Mouse (Mus musculus) heart, postnatal 0 days (tissue): ENCODE results near the gene Tsen54. TPM values are rescaled to one million over a fixed set of nuclear protein-coding genes. Genes with fewer than 3 reads are reported as not detected.

Experiments used
- ATAC-seq: fragments of 200-750 bp; cut with Nextera tagmentation; 2 replicates; pipeline ENCODE4 v1.8.0; 2017; ENCODE audit warnings: low read depth, moderate number of reproducible peaks, moderate library complexity; ENCODE audit not compliant: insufficient read depth
- DNase-seq: peaks from one replicate; pipeline ENCODE4 v3.0.0-alpha.2; 2016; ENCODE audit warnings: low spot score
- H3K27ac ChIP-seq: fragments of 300-500 bp; sonication (generic); 2 replicates; pipeline ENCODE4 v1.5.1; 2014; ENCODE audit warnings: low read depth, mild to moderate bottlenecking
- H3K27me3 ChIP-seq: fragments of 300-500 bp; sonication (generic); 2 replicates; pipeline ENCODE4 v1.6.1; 2014; ENCODE audit warnings: low read length, mixed read lengths; ENCODE audit not compliant: control insufficient read depth, insufficient read depth
- H3K36me3 ChIP-seq: fragments of 300-500 bp; sonication (generic); replicated peaks from 2 replicates; pipeline ENCODE4 v1.6.1; 2014; ENCODE audit warnings: low read length, mixed read lengths; ENCODE audit not compliant: control insufficient read depth, insufficient read depth
- H3K4me1 ChIP-seq: fragments of 300-500 bp; sonication (generic); 2 replicates; pipeline ENCODE4 v1.6.1; 2014; ENCODE audit warnings: antibody characterized with exemption; ENCODE audit not compliant: control insufficient read depth, insufficient read depth
- H3K4me2 ChIP-seq: fragments of 300-500 bp; sonication (generic); 2 replicates; pipeline ENCODE4 v1.6.1; 2014; ENCODE audit warnings: low read depth, mild to moderate bottlenecking, low read length, moderate library complexity
- H3K4me3 ChIP-seq: fragments of 300-500 bp; sonication (generic); 2 replicates; pipeline ENCODE4 v1.5.1; 2014; ENCODE audit warnings: low read depth, low read length
- H3K9ac ChIP-seq: fragments of 300-500 bp; sonication (generic); replicated peaks from 2 replicates; pipeline ENCODE4 v1.6.1; 2014; ENCODE audit warnings: low read depth, low read length, mixed read lengths
- H3K9me3 ChIP-seq: fragments of 300-500 bp; sonication (generic); replicated peaks from 2 replicates; pipeline ENCODE4 v1.6.1; 2016; ENCODE audit warnings: low read length; ENCODE audit not compliant: control insufficient read depth
- CTCF ChIP-seq: IDR thresholded peaks from 2 replicates; pipeline ENCODE4 v1.5.1; 2016; ENCODE audit warnings: antibody characterized with exemption, control low read depth, low read depth
- EP300 ChIP-seq: IDR thresholded peaks from 2 replicates; pipeline ENCODE4 v1.6.1; 2016; ENCODE audit warnings: antibody characterized with exemption, low read depth
- WGBS: fragments of 180-500 bp; shearing (Covaris S2); extraction: QIAGEN DNeasy Blood & Tissue Kit; methylation state at CpG from one replicate; pipeline ENCODE4 v1.1.7; 2014; 5-methylcytosine and 5-hydroxymethylcytosine counted together
- polyA plus RNA-seq: library from polyadenylated mRNA; unstranded; fragments of >200 nt; fragmentation: Nextera tagmentation; extraction: Ambion mirVana; gene quantifications from 2 replicates; pipeline ENCODE4 v1.2.1, GENCODE M21; 2015
- total RNA-seq: library from RNA; depleted of rRNA; stranded (reverse); fragments of >200 nt; gene quantifications from 2 replicates; pipeline ENCODE4 v1.2.3, GENCODE M21; 2014; ENCODE audit warnings: low replicate concordance

The Tsen54 gene
- total and polyA plus RNA-seq, 2 experiments from 2014 or later, result 17.7 to 35.5 TPM

DNA sequence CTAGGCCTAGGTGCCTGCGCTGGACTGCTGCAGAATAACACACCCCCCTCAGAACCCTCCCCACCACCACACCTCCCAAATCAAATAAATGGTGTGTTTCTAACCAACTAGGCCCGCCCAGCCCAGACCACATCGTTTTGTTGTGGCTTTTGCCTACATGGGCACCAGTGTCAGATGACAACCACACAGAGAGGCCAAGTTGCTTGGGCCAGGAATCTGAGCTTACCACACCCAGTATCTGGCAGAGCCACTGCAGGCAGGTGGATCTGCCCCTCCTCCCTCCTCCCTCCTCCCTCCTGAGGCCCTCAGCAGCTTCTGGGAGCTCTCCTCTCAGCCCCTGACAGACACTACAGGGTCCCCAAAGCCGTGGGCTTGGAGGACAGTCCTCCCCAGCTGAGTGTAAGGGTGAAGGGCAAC is 24.4 kb downstream of the Tsen54 start:
- Histone ChIP-seq H3K27ac (no peak overlapping the region), H3K9ac (no peak overlapping the region), H3K4me2 (no peak overlapping the region), H3K4me1 (peaks cover 51% of the 10 kb centered on the region), H3K27me3 (no peaks in the 10 kb centered on the region), H3K36me3 (no peaks in the 10 kb centered on the region), H3K4me3 (no peak overlapping the region), H3K9me3 (no peaks in the 10 kb centered on the region)
- 44% methylated on average over 4 of the region's 4 CpGs for WGBS
- DNase-seq (no peak), ATAC-seq (no peak)
- no peak for TF ChIP-seq EP300
- no peak for TF ChIP-seq CTCF

DNA sequence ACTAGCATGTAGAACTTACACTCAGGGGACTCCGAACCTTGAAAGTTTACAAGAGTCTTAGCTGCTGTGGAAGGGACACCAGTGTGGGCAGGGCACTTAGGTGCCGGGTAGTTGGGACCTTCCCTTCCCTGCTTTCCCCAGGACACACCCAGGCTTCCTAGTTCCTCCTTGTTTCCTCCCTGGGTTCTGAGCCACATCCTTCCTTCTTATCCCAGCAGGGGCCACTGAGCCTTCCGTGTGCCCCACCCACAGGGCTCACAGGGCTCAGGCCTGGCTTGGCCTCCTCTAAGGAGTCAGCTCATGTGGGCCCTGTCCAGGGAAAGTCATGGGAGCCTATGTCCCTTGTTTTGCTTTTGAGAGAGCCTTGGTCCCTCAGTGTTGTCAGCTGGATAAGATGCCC is 25.2 kb downstream of the Tsen54 start:
- Histone ChIP-seq H3K4me3 (no peak overlapping the region), H3K9me3 (no peaks in the 10 kb centered on the region), H3K27ac (peak overlapping the region; percentile 30; the same call in 1 of the 2 replicates), H3K36me3 (no peaks in the 10 kb centered on the region), H3K4me2 (no peak overlapping the region), H3K9ac (peak overlapping the region; percentile 21; the same call in 1 of the 2 replicates), H3K27me3 (no peaks in the 10 kb centered on the region), H3K4me1 (peaks cover 51% of the 10 kb centered on the region)
- TF ChIP-seq CTCF (no peak), EP300 (no peak)
- DNase-seq (no peak), ATAC-seq (no peak)
- WGBS, result 60% methylated on average over 3 of the region's 3 CpGs

DNA sequence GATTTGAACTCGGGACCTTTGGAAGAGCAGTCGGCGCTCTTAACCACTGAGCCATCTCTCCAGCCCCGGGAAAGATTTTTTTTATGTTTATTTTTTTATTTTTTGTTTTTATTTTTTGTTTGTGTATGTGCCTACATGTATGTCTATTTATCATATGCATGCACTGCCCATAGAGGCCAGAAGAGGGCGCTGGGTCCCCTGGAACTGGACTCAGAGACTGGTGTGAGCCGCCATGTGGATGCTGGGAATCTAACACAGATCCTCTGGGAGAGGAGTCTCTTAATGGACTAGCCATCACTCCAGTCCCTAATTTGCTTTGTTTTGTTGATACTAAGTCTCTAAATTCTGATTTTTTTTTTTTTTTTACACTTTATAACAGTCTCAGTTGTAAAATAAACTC is 26.5 kb downstream of the Tsen54 start:
- TF ChIP-seq CTCF (peak; percentile 25), EP300 (no peak)
- H3K36me3 ChIP-seq, result peaks cover 10% of the 10 kb centered on the region
- H3K4me3 ChIP-seq, result no peak overlapping the region
- H3K4me2 ChIP-seq, result no peak overlapping the region
- H3K27ac ChIP-seq, result peak overlapping the region; percentile 93
- no peaks in the 10 kb centered on the region for H3K27me3 ChIP-seq
- no peak overlapping the region for H3K9ac ChIP-seq
- no peak for DNase-seq
- no peak for ATAC-seq
- WGBS, result 87% methylated on average over 6 of the region's 6 CpGs
- peaks cover 51% of the 10 kb centered on the region for H3K4me1 ChIP-seq
- H3K9me3 ChIP-seq, result no peaks in the 10 kb centered on the region

DNA sequence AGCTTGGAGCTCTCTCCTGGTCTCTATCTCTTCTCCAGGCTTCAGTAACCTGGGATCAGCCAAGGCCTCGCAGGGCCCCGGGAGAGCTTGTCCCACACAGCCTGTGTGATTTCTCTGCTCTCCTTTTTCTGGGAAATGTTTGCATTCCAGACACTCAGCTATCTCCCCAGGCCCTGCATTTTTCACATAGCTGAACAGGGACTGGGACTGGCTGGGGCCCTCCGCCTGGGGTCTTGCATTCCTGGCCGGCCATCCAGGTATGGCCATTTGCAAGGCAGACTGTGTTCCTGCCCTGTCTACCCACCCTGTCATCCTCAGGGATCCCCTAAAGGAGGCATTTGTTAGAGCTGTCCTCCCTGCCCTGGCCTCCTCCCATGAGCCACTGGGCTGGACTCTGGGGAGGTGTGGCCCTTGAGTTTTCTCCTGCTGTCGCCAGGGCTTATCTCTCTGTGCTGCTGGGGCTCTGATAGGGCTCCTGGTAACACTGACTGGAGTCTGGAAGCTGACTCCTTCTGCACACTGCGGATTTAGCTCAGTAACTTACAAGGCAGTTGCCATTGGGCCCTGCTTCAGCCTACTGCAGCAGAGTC is 27.5 kb downstream of the Tsen54 start:
- DNase-seq, result peak; percentile 82
- H3K36me3 ChIP-seq, result peaks cover 18% of the 10 kb centered on the region
- no peak overlapping the region for H3K4me2 ChIP-seq
- no peaks in the 10 kb centered on the region for H3K9me3 ChIP-seq
- peaks cover 45% of the 10 kb centered on the region for H3K4me1 ChIP-seq
- H3K9ac ChIP-seq, result no peak overlapping the region
- TF ChIP-seq CTCF (no peak), EP300 (0 out of 2 replicates have a peak, but pooled peaks have one; percentile 59)
- ATAC-seq, result peak; percentile 85
- WGBS, result 10% methylated on average over 6 of the region's 6 CpGs
- H3K27ac ChIP-seq, result peak overlapping the region; percentile 93
- H3K4me3 ChIP-seq, result no peak overlapping the region
- H3K27me3 ChIP-seq, result no peaks in the 10 kb centered on the region

DNA sequence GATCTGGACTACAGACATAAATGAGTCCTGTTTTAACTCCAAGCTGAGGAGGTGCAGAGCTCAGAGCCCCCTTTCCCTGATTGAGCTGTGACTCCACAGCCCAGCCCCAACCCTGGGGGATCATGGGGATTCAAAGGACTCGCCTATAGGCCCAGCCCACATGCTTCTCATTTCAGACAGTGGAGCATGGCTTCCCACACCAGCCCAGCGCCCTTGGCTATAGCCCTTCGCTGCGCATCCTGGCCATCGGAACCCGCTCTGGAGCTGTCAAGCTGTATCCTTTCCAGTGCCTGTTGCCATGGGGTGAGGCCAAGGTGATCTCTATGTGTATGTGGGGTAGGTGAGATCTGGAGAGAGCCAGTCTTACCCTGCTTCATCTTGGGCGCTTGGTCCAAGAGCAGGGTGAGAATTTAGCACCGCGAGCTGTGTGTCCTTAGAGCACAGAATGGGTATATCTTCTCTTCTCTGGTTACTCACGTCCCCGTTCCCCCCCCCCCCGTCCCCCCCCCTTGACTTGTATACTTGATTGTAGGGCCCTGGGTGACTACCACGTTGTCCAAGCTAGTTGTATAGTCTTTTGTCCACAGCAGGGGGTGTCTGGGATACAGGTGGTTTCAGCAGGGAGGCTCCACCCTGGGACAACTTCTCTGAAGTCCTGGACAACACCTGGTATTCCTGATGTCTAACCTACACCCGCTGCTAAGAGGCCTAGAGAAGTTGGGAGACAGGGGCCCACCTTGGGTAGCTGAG is 28.8 kb downstream of the Tsen54 start:
- Histone ChIP-seq H3K27ac (peak overlapping the region; percentile 93), H3K36me3 (peaks cover 25% of the 10 kb centered on the region), H3K27me3 (no peaks in the 10 kb centered on the region), H3K9ac (no peak overlapping the region), H3K4me2 (no peak overlapping the region), H3K4me1 (peaks cover 41% of the 10 kb centered on the region), H3K9me3 (no peaks in the 10 kb centered on the region), H3K4me3 (no peak overlapping the region)
- 74% methylated on average over 14 of the region's 14 CpGs for WGBS
- TF ChIP-seq EP300 (no peak), CTCF (no peak)
- ATAC-seq (no peak), DNase-seq (no peak)

DNA sequence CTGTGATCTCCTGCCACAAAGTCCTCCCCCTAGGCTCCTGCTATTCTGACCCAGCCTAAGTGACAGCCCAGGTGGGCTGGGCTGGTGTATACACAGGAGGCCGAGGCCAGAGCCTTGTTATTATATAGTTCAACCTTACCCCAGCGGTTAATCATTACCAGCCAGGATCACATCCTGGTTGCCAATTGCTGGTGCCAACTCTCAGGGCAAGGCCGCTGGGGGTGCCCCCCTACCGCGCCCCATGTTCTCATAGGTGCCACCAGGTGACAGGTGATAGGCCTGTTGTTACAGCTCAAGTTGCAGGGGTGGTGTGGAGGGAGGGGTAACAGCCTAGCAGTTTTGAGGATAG is 29.3 kb downstream of the Tsen54 start:
- Histone ChIP-seq H3K4me1 (peaks cover 37% of the 10 kb centered on the region), H3K4me2 (no peak overlapping the region), H3K9ac (no peak overlapping the region), H3K9me3 (no peaks in the 10 kb centered on the region), H3K27me3 (no peaks in the 10 kb centered on the region), H3K4me3 (no peak overlapping the region), H3K27ac (no peak overlapping the region), H3K36me3 (peaks cover 26% of the 10 kb centered on the region)
- TF ChIP-seq CTCF (no peak), EP300 (no peak)
- ATAC-seq (no peak), DNase-seq (no peak)
- WGBS, result 92% methylated on average over 5 of the region's 5 CpGs
